Mouse (Mus musculus) ES-E14 (cell line): Measurements from ENCODE around the gene Helt.

Source experiments
- CHD2 ChIP-seq: IDR thresholded peaks from 2 replicates; pipeline ENCODE4 v1.6.1; 2014; ENCODE audit warnings: mild to moderate bottlenecking, low read depth, low read length, inconsistent platforms
- HCFC1 ChIP-seq: IDR thresholded peaks from 2 replicates; pipeline ENCODE4 v1.6.1; 2012; ENCODE audit warnings: low read length, inconsistent platforms, borderline replicate concordance; ENCODE audit not compliant: insufficient read depth
- MAFK ChIP-seq: IDR thresholded peaks from 2 replicates; pipeline ENCODE4 v1.6.1; 2014; ENCODE audit warnings: mild to moderate bottlenecking, low read depth, low read length, inconsistent platforms; ENCODE audit not compliant: insufficient read depth
- ZC3H11A ChIP-seq: IDR thresholded peaks from 2 replicates; pipeline ENCODE4 v1.6.1; 2012; ENCODE audit warnings: low read depth, mild to moderate bottlenecking, inconsistent platforms, low read length, borderline replicate concordance
- ZNF384 ChIP-seq: IDR thresholded peaks from 2 replicates; pipeline ENCODE4 v1.6.1; 2012; ENCODE audit warnings: low read depth, low read length, inconsistent platforms

- TF ChIP-seq CHD2 = no peak
- no peak for TF ChIP-seq MAFK
- TF ChIP-seq ZNF384 = no peak
- no peak for TF ChIP-seq ZC3H11A
- TF ChIP-seq HCFC1 = no peak
Measured at GRCm38 (mm10) chr8:46342272-46342671, 47.8 kb upstream of the Helt start.
